Mouse (Mus musculus) liver, embryonic 14.5 days (tissue): Measurements from ENCODE around the gene Lrrc3c.

Source experiments
- CTCF ChIP-seq: IDR thresholded peaks from 2 replicates; pipeline ENCODE4 v1.5.1; 2016; ENCODE audit warnings: antibody characterized with exemption, low read depth, control low read depth
- EP300 ChIP-seq: IDR thresholded peaks from 2 replicates; pipeline ENCODE4 v1.6.1; 2016; ENCODE audit warnings: antibody characterized with exemption, low read depth

- TF ChIP-seq CTCF (no peak), EP300 (no peak)
These were observed 47.6 kb upstream of the Lrrc3c start for GRCm38 (mm10) chr11:98550311-98550974.
